Mouse (Mus musculus) neural tube, embryonic 12.5 days (tissue): ENCODE data around the gene Lin7b. TPM values are rescaled to one million over a fixed set of nuclear protein-coding genes. Genes with fewer than 3 reads are reported as not detected.
"Not testable (repeated sequence)": the region's sequence is repeated elsewhere in the genome, so short reads cannot be mapped to it uniquely, and the experiment has no call there.

Experiments
- ATAC-seq: fragments of 200-750 bp; cut with Nextera tagmentation; 2 replicates; pipeline ENCODE4 v1.8.0; 2017; ENCODE audit warnings: low read depth, mild to moderate bottlenecking, moderate TSS enrichment, moderate library complexity; ENCODE audit not compliant: low FRiP score
- H3K27ac ChIP-seq: fragments of 300-500 bp; sonication (generic); 2 replicates; pipeline ENCODE4 v1.5.1; 2016
- H3K27me3 ChIP-seq: fragments of 300-500 bp; sonication (generic); replicated peaks from 2 replicates; pipeline ENCODE4 v1.6.1; 2016; ENCODE audit warnings: mild to moderate bottlenecking
- H3K36me3 ChIP-seq: fragments of 300-500 bp; sonication (generic); 2 replicates; pipeline ENCODE4 v1.6.1; 2016; ENCODE audit warnings: mild to moderate bottlenecking
- H3K4me1 ChIP-seq: fragments of 300-500 bp; sonication (generic); 2 replicates; pipeline ENCODE4 v1.6.1; 2016
- H3K4me2 ChIP-seq: fragments of 300-500 bp; sonication (generic); replicated peaks from 2 replicates; pipeline ENCODE4 v1.6.1; 2016; ENCODE audit warnings: mild to moderate bottlenecking
- H3K4me3 ChIP-seq: fragments of 300-500 bp; sonication (generic); 2 replicates; pipeline ENCODE4 v1.5.1; 2016
- H3K9ac ChIP-seq: fragments of 300-500 bp; sonication (generic); 2 replicates; pipeline ENCODE4 v1.6.1; 2016; ENCODE audit warnings: mild to moderate bottlenecking
- H3K9me3 ChIP-seq: fragments of 300-500 bp; sonication (generic); 2 replicates; pipeline ENCODE4 v1.6.1; 2016; ENCODE audit warnings: mild to moderate bottlenecking
- WGBS: fragments of 180-500 bp; shearing (Covaris S2); methylation state at CpG from one replicate; pipeline ENCODE4 v1.1.7; 2016; 5-methylcytosine and 5-hydroxymethylcytosine counted together
- polyA plus RNA-seq: library from polyadenylated mRNA; unstranded; fragments of >200 nt; fragmentation: Nextera tagmentation; extraction: Ambion mirVana; gene quantifications from 2 replicates; pipeline ENCODE4 v1.2.1, GENCODE M21; 2016

The Lin7b gene
- polyA plus RNA-seq, 1 experiment from 2014 or later, result 3.5 TPM

DNA sequence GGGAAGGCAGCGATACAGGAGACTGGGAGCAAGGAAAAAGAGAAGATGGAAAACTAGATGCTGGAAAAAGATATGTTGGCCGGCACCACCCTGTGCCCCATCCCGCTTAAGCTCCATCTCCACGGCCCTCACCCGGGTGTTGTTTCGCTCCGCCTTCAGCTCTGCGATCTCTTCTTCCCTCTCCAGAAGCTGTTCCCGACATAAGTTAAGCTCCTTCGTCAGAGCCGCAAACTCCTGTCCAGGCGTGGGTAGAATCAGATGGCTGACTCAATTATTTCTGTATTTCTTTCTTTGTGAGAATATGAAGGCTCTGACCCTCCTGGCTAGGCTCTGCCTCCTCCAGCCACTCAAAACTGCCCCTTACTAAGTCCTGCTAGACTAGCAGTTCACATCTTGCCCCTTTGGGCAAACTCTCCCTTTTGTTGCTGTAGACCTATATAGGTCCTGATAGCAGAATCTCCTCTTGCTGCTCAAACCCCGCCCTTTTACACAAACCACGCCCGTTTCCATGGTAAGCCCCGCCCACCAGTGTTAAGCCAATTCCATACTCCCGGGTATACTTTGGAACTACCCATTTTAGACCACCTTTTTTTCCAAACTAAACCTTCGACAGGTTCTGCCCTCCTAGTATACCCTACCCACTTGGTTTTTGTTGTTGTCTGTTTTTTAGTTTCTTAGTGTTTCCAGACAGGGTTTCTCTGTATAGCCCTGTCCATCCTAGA, 9.8 kb downstream of the Lin7b start:
- Histone ChIP-seq H3K9me3 (no peaks in the 10 kb centered on the region), H3K27me3 (peaks cover 27% of the 10 kb centered on the region), H3K27ac (no peak overlapping the region), H3K4me3 (no peak overlapping the region; the same call in 1 of the 2 replicates), H3K4me2 (peak overlapping the region; percentile 73), H3K36me3 (peaks cover 26% of the 10 kb centered on the region), H3K9ac (no peak overlapping the region), H3K4me1 (peaks cover 23% of the 10 kb centered on the region)
- no peak for ATAC-seq
- WGBS, result 53% methylated on average over 18 of the region's 18 CpGs

DNA sequence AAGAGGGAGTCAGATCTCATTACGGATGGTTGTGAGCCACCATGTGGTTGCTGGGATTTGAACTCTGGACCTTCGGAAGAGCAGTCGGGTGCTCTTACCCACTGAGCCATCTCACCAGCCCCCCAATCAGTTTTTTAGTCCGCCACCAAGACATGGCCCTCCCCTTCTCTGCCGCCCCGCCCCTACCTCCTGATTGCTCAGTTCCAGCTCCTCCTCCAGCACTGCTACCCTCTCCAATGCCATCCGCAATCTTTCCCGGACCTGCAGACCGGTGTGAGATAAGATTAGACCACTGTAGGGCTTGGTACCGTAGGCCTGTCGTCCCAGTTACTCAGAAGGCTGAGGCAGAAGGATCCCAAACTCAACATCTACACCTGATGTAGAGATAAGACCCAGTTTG, 11.3 kb downstream of the Lin7b start:
- WGBS, result 55% methylated on average over 10 of the region's 11 CpGs
- not testable (repeated sequence) for H3K4me3 ChIP-seq, H3K9me3 ChIP-seq, ATAC-seq, H3K9ac ChIP-seq, H3K27ac ChIP-seq, H3K4me2 ChIP-seq
- peaks cover 25% of the 10 kb centered on the region for H3K27me3 ChIP-seq
- peaks cover 19% of the 10 kb centered on the region for H3K4me1 ChIP-seq
- H3K36me3 ChIP-seq, result peaks cover 36% of the 10 kb centered on the region

GRCm38 (mm10) chr7:45356087-45356486, 14.3 kb downstream of the Lin7b start:
- H3K27ac ChIP-seq, result no peak overlapping the region
- peaks cover 57% of the 10 kb centered on the region for H3K36me3 ChIP-seq
- no peak overlapping the region for H3K4me3 ChIP-seq
- H3K9me3 ChIP-seq, result no peaks in the 10 kb centered on the region
- H3K4me2 ChIP-seq, result no peak overlapping the region
- H3K4me1 ChIP-seq, result peaks cover 2% of the 10 kb centered on the region; the same call in 1 of the 2 replicates
- WGBS, result 63% methylated on average over 13 of the region's 13 CpGs
- no peak for ATAC-seq
- no peak overlapping the region for H3K9ac ChIP-seq
- H3K27me3 ChIP-seq, result peaks cover 8% of the 10 kb centered on the region; the same call in 1 of the 2 replicates

DNA sequence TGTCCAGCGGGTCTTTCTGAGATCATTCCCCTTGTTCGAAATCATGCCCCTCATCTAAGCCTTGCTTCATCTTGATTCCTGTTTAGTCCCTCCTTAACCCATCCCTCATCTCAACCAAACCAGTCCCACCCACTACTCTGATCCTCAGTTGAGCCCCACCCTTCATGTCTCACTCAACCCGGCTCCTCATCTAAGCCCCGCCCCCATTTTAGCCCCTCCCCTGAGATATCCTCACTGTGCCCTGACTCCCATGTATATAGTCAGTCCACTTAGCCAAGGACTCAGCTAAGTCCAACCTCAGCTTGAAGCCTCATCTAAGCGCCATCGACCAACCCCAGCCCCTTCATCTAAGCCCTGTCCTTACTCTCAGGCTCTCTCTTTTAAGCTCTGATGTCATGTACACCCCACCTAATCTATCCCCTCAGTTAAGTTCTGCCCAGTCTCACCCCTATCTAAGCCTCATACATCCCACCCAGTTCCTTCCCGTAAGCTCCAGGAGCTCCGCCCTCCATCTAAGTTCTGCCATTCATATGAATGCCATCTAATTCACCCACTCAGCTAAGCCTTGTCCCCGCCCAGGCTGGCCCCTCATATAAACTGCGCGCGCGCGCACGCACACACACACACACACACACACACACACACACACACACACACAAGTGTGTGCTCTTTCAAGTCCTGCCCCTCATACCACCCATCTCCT, 14.9 kb downstream of the Lin7b start:
- 75% methylated on average over 15 of the region's 15 CpGs for WGBS
- H3K36me3 ChIP-seq, result peaks cover 63% of the 10 kb centered on the region

GRCm38 (mm10) chr7:45353041-45353440, 17.3 kb downstream of the Lin7b start:
- H3K4me1 ChIP-seq, result no peaks in the 10 kb centered on the region
- no peak overlapping the region for H3K4me2 ChIP-seq
- no peak overlapping the region for H3K4me3 ChIP-seq
- no peaks in the 10 kb centered on the region for H3K9me3 ChIP-seq
- H3K36me3 ChIP-seq, result peaks cover 82% of the 10 kb centered on the region
- no peaks in the 10 kb centered on the region for H3K27me3 ChIP-seq
- H3K9ac ChIP-seq, result no peak overlapping the region
- 29% methylated on average over 5 of the region's 5 CpGs for WGBS
- no peak overlapping the region for H3K27ac ChIP-seq
- ATAC-seq, result no peak

More for the DNA sequence above, 14.9 kb downstream of the Lin7b start:
- no peak for ATAC-seq
- Histone ChIP-seq H3K9me3 (no peaks in the 10 kb centered on the region), H3K4me1 (no peaks in the 10 kb centered on the region), H3K9ac (no peak overlapping the region), H3K4me3 (no peak overlapping the region), H3K4me2 (no peak overlapping the region), H3K27me3 (peaks cover 4% of the 10 kb centered on the region; the same call in 1 of the 2 replicates), H3K27ac (no peak overlapping the region)

- Histone ChIP-seq H3K4me3 (no peak overlapping the region), H3K4me2 (no peak overlapping the region), H3K9me3 (no peaks in the 10 kb centered on the region), H3K4me1 (no peaks in the 10 kb centered on the region), H3K27me3 (no peaks in the 10 kb centered on the region), H3K27ac (no peak overlapping the region), H3K9ac (no peak overlapping the region), H3K36me3 (peaks cover 62% of the 10 kb centered on the region)
- WGBS, result 81% methylated on average over 13 of the region's 13 CpGs
- no peak for ATAC-seq
These were observed 23.5 kb downstream of the Lin7b start for GRCm38 (mm10) chr7:45346905-45347304.

DNA sequence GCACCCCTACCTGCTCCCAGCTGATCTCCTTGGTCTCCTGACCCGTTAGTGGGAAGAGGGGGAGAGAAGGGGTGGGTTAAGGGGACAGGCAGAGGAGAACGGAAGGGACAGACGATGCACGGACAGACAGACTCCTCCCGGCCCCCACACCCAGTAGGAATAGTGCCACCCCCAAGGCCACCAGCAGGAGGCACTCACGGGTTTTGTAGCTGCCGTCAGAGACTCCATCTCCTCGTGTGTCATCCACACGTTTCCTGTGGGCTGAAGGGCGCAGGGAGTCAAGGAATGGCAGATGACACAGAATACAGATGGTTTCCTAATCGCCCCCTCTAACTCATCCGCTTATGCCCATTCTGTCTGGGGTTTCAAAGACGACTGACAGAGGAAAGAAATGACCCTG, 26.8 kb downstream of the Lin7b start:
- ATAC-seq, result no peak
- Histone ChIP-seq H3K27ac (no peak overlapping the region), H3K4me2 (no peak overlapping the region), H3K36me3 (peaks cover 31% of the 10 kb centered on the region), H3K9me3 (no peaks in the 10 kb centered on the region), H3K4me1 (peaks cover 28% of the 10 kb centered on the region), H3K9ac (no peak overlapping the region), H3K27me3 (0 out of 2 replicates have a peak, but pooled peaks cover 3% of the 10 kb centered on the region), H3K4me3 (no peak overlapping the region)
- WGBS, result 37% methylated on average over 13 of the region's 13 CpGs

- WGBS, result 90% methylated on average over 11 of the region's 11 CpGs
- peaks cover 34% of the 10 kb centered on the region for H3K4me1 ChIP-seq
- no peak overlapping the region for H3K9ac ChIP-seq
- peaks cover 17% of the 10 kb centered on the region for H3K36me3 ChIP-seq
- no peaks in the 10 kb centered on the region for H3K9me3 ChIP-seq
- H3K4me3 ChIP-seq, result no peak overlapping the region
- H3K4me2 ChIP-seq, result no peak overlapping the region
- H3K27me3 ChIP-seq, result peaks cover 9% of the 10 kb centered on the region; the same call in 1 of the 2 replicates
- ATAC-seq, result no peak
- H3K27ac ChIP-seq, result no peak overlapping the region
These were observed 28.3 kb downstream of the Lin7b start for GRCm38 (mm10) chr7:45342081-45342480.

DNA sequence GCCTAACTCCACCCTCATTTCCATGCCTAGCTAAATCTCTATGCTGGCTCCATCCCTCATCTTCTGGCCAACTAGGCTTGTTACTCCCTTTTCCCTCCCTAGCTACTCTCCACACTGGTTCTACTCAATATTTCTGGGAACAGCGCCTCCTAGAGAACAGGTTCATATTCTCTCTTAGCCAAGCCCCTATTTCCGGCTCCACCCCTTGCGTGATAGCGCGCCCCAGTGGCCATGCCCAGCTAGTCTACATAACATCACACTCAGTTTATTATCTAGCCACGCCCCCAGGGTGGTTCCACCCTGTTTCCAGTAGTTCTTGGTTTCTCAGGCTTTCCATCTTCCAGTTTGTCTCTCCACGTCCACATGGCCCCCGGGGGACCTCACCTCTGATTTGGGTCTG, 29.1 kb downstream of the Lin7b start:
- Histone ChIP-seq H3K27me3 (peaks cover 9% of the 10 kb centered on the region; the same call in 1 of the 2 replicates), H3K4me1 (peaks cover 34% of the 10 kb centered on the region), H3K9me3 (no peaks in the 10 kb centered on the region), H3K9ac (no peak overlapping the region), H3K27ac (no peak overlapping the region), H3K4me3 (no peak overlapping the region), H3K36me3 (peaks cover 9% of the 10 kb centered on the region; the same call in 1 of the 2 replicates), H3K4me2 (peak overlapping the region; percentile 93)
- WGBS, result 5% methylated on average over 8 of the region's 8 CpGs
- no peak for ATAC-seq

- 2% methylated on average over 11 of the region's 11 CpGs for WGBS
- peaks cover 3% of the 10 kb centered on the region; the same call in 1 of the 2 replicates for H3K36me3 ChIP-seq
- ATAC-seq, result no peak
- peaks cover 9% of the 10 kb centered on the region for H3K27me3 ChIP-seq
- H3K27ac ChIP-seq, result no peak overlapping the region
- H3K9me3 ChIP-seq, result no peaks in the 10 kb centered on the region
- H3K9ac ChIP-seq, result no peak overlapping the region
- peak overlapping the region; percentile 93 for H3K4me2 ChIP-seq
- H3K4me3 ChIP-seq, result peak overlapping the region; percentile 49
- peaks cover 34% of the 10 kb centered on the region for H3K4me1 ChIP-seq
These were observed 29.7 kb downstream of the Lin7b start for GRCm38 (mm10) chr7:45340669-45341068.

DNA sequence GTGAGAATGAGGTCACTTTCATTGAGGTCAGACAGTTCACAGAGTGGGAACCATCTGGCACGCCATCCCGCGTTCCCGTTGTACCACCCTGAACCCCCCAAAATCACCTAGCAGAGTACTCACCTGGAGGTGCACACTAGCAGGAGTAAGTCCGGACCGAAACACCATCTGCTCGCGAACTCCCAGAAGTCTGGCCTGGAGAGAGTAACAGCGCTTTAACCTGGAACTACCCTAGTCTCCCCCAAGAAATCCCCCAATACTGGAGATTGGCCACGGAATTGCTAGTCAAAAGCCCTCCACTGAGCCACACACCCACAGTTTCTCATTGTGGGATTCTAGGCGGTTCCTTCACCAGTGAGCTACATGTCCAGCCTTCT, 30.3 kb downstream of the Lin7b start:
- H3K9me3 ChIP-seq, result no peaks in the 10 kb centered on the region
- no peak for ATAC-seq
- H3K36me3 ChIP-seq, result peaks cover 3% of the 10 kb centered on the region; the same call in 1 of the 2 replicates
- H3K4me2 ChIP-seq, result peak overlapping the region; percentile 93
- WGBS, result 0% methylated on average over 11 of the region's 11 CpGs
- H3K27ac ChIP-seq, result no peak overlapping the region
- peaks cover 9% of the 10 kb centered on the region for H3K27me3 ChIP-seq
- H3K4me1 ChIP-seq, result peaks cover 38% of the 10 kb centered on the region
- H3K4me3 ChIP-seq, result peak overlapping the region; percentile 49
- H3K9ac ChIP-seq, result 0 out of 2 replicates have a peak overlapping the region, but pooled peaks have one; percentile 67

DNA sequence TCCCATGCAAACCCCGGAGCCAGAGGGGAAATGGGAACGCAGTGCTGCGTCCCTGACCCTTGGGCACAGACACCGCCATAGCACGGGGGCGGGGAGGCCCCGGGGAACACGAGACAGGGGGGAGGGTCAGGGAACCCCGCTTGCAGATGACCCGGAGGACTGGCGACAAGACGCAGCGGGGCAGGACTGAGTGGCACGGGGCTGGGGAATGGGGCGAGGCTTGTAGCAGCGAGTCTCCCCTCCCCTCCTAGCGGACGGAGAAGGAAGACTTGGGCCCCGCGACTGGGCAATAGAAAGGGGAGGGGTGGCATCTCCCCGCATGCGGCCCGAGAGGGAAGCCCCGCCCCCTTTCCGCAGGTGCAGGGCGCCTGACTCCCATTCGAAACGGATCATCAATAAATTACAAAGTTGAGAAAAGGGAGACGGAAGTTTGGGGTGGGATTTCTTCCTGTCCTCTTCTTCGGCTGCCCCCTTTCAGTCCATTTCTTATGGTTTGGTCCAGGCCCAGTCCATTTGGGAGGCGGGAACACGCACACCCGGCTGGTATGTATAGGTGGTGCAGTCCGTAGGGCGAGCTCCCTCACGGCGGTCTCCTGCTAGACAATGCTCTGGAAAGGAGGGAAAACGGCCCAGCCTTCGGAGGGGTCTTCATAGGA, 30.8 kb downstream of the Lin7b start:
- Histone ChIP-seq H3K27me3 (peaks cover 9% of the 10 kb centered on the region), H3K4me2 (peak overlapping the region; percentile 93), H3K27ac (no peak overlapping the region), H3K9me3 (no peaks in the 10 kb centered on the region), H3K36me3 (peaks cover 3% of the 10 kb centered on the region; the same call in 1 of the 2 replicates), H3K9ac (peak overlapping the region; percentile 67), H3K4me3 (peak overlapping the region; percentile 49), H3K4me1 (peaks cover 41% of the 10 kb centered on the region)
- ATAC-seq, result peak; percentile 85
- under 1% methylated on average over 37 of the region's 39 CpGs for WGBS
